In the genomic region with DNA sequence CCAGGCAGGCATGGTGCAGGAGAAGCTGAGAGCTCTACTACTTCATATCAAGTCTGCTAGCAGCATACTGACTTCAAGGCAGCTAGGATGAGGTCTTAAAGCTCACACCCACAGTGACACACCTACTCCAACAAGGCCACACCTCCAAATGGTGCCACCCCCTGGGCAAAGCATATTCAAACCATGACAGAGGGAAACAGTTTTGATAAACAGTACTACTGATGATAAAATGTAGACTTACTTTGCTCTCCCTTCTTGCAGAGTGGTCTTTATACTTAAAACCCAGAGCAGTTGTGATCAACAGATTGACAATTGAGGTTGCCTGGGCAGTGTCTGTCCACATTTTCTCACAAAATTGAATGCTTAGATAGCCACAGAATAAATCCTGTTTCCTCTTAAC, we compare ENCODE assay signal across 8 mouse cellular contexts. TPM values are rescaled to one million over a fixed set of nuclear protein-coding genes. Genes with fewer than 3 reads are reported as not detected.
DNase-seq lines count a peak whose midpoint lies in the region; ATAC-seq and TF ChIP-seq lines count a peak whose summit lies in the region.

No protein-coding gene starts in this region.

- peak overlapping the region; percentile 95; the same call in 1 of the 2 replicates for H3K4me3 ChIP-seq in layer of hippocampus, adult 2 months
- peak overlapping the region; percentile 68; the same call in 1 of the 2 replicates for H3K4me3 ChIP-seq in bone marrow macrophage, adult 2 months (ENCODE audit: insufficient read depth, low read length)
- peak overlapping the region; percentile 82 for H3K4me3 ChIP-seq in forebrain, embryonic 16.5 days (replicated peaks; ENCODE audit: low read length)
- 0 out of 2 replicates have a peak overlapping the region, but pooled peaks have one; percentile 78 for H3K4me3 ChIP-seq in limb, embryonic 10.5 days
- peak overlapping the region; percentile 63 for H3K4me3 ChIP-seq in midbrain, embryonic 12.5 days

- H3K4me1 ChIP-seq in bone marrow macrophage, adult 2 months (ENCODE audit: control insufficient read depth, insufficient read depth, low read length) = peaks cover 7% of the 10 kb centered on the region; the same call in 1 of the 2 replicates
- peaks cover 25% of the 10 kb centered on the region for H3K4me1 ChIP-seq in forebrain, embryonic 16.5 days (replicated peaks; ENCODE audit: control insufficient read depth, insufficient read depth, low read length)
- H3K4me1 ChIP-seq in limb, embryonic 10.5 days = peaks cover 13% of the 10 kb centered on the region
- H3K4me1 ChIP-seq in midbrain, embryonic 12.5 days = peaks cover 18% of the 10 kb centered on the region

- DNase-seq in layer of hippocampus, adult 2 months (ENCODE audit: low spot score in 2 of 2) = no peak
- no peak for DNase-seq in layer of hippocampus, adult 9-10 months (ENCODE audit: low spot score)
- no peak for DNase-seq in limb, embryonic 10.5 days (ENCODE audit: low spot score)
- no peak for DNase-seq in frontal cortex, postnatal 25 days (ENCODE audit: low spot score in 2 of 2)
- no peak for DNase-seq in gastrocnemius, postnatal 25 days

- TF ChIP-seq CTCF in layer of hippocampus, adult 2 months (conservative IDR thresholded peaks at IDR 0.05) = no peak
- TF ChIP-seq CTCF in bone marrow macrophage, adult 2 months (IDR thresholded peaks at IDR 0.05; ENCODE audit: low read depth, low read length) = no peak

- no peaks in the 10 kb centered on the region for H3K27me3 ChIP-seq in forebrain, embryonic 16.5 days (replicated peaks; ENCODE audit: control insufficient read depth, insufficient read depth, low read length)
- H3K27me3 ChIP-seq in limb, embryonic 10.5 days (ENCODE audit: low read depth, poor library complexity, severe bottlenecking) = no peaks in the 10 kb centered on the region
- H3K27me3 ChIP-seq in midbrain, embryonic 12.5 days = no peaks in the 10 kb centered on the region

- TF ChIP-seq POLR2A in bone marrow macrophage, adult 2 months (IDR thresholded peaks at IDR 0.05; ENCODE audit: borderline replicate concordance, low read depth, low read length) = no peak

- H3K36me3 ChIP-seq in forebrain, embryonic 16.5 days (ENCODE audit: control insufficient read depth, insufficient read depth) = no peaks in the 10 kb centered on the region; the same call in 1 of the 2 replicates
- H3K36me3 ChIP-seq in limb, embryonic 10.5 days = peaks cover 20% of the 10 kb centered on the region
- H3K36me3 ChIP-seq in midbrain, embryonic 12.5 days = peaks cover 10% of the 10 kb centered on the region; the same call in 1 of the 2 replicates

- H3K4me2 ChIP-seq in forebrain, embryonic 16.5 days (ENCODE audit: low read length) = peak overlapping the region; percentile 85
- peak overlapping the region; percentile 79 for H3K4me2 ChIP-seq in midbrain, embryonic 12.5 days (replicated peaks)

- H3K9me3 ChIP-seq in forebrain, embryonic 16.5 days (ENCODE audit: control insufficient read depth, low read length) = no peaks in the 10 kb centered on the region
- no peaks in the 10 kb centered on the region for H3K9me3 ChIP-seq in limb, embryonic 10.5 days (replicated peaks)
- no peaks in the 10 kb centered on the region for H3K9me3 ChIP-seq in midbrain, embryonic 12.5 days

- no peak for ATAC-seq in forebrain, embryonic 16.5 days
- no peak for ATAC-seq in midbrain, embryonic 12.5 days (ENCODE audit: low FRiP score, low read depth)

- H3K27ac ChIP-seq in layer of hippocampus, adult 2 months = peak overlapping the region; percentile 88
- no peak overlapping the region for H3K27ac ChIP-seq in bone marrow macrophage, adult 2 months (ENCODE audit: insufficient read depth, low read depth, low read length)
- no peak overlapping the region; the same call in 1 of the 2 replicates for H3K27ac ChIP-seq in forebrain, embryonic 16.5 days (ENCODE audit: low read length)
- peak overlapping the region; percentile 93; the same call in 1 of the 2 replicates for H3K27ac ChIP-seq in limb, embryonic 10.5 days
- peak overlapping the region; percentile 75 for H3K27ac ChIP-seq in midbrain, embryonic 12.5 days (replicated peaks)

- H3K9ac ChIP-seq in forebrain, embryonic 16.5 days (replicated peaks; ENCODE audit: low read depth, low read length) = peak overlapping the region; percentile 94
- H3K9ac ChIP-seq in midbrain, embryonic 12.5 days (replicated peaks) = 0 out of 2 replicates have a peak overlapping the region, but pooled peaks have one; percentile 1

RNA-seq across cellular contexts. Expression of a gene that starts 0.8 kb away (rescaled TPM):
- total RNA-seq in layer of hippocampus, adult 2 months (2021) = 10 to 100 TPM; 75.5 to 77.0 TPM
- polyA plus RNA-seq in bone marrow macrophage, adult 2 months (2012; ENCODE audit: insufficient read depth, insufficient read length, missing spikeins) = 48.4 and 54.7 TPM in 2 replicates
- 114 and 118 TPM in 2 replicates for polyA plus RNA-seq in forebrain, embryonic 16.5 days (2015; fragmentation: Nextera tagmentation; extraction: Ambion mirVana)
- polyA plus RNA-seq in limb, embryonic 10.5 days (2016; fragmentation: Nextera tagmentation; extraction: Ambion mirVana) = 111 and 132 TPM in 2 replicates
- 125 TPM in 2 replicates for polyA plus RNA-seq in midbrain, embryonic 12.5 days (2016; fragmentation: Nextera tagmentation; extraction: Ambion mirVana)
- 10 to 100 TPM; 28.6 to 30.3 TPM for total RNA-seq in gastrocnemius, postnatal 25 days (2021)

RNA-seq across cellular contexts. Expression of a gene that starts 57.8 kb away (rescaled TPM):
- 10 to 100 TPM; 10.7 to 11.9 TPM for total RNA-seq in layer of hippocampus, adult 2 months (2021)
- polyA plus RNA-seq in bone marrow macrophage, adult 2 months (2012; ENCODE audit: insufficient read depth, insufficient read length, missing spikeins) = 11.9 and 13.2 TPM in 2 replicates
- 12.3 and 15.3 TPM in 2 replicates for polyA plus RNA-seq in forebrain, embryonic 16.5 days (2015; fragmentation: Nextera tagmentation; extraction: Ambion mirVana)
- polyA plus RNA-seq in limb, embryonic 10.5 days (2016; fragmentation: Nextera tagmentation; extraction: Ambion mirVana) = 24.4 and 24.9 TPM in 2 replicates
- polyA plus RNA-seq in midbrain, embryonic 12.5 days (2016; fragmentation: Nextera tagmentation; extraction: Ambion mirVana) = 18.2 and 20.6 TPM in 2 replicates
- 1 to 10 TPM; 3.6 to 5.5 TPM for total RNA-seq in gastrocnemius, postnatal 25 days (2021)

Comparison
In these comparisons a context has a peak if more than half of its experiments do, and no peak if none do; other contexts are left out.
1. H3K27ac ChIP-seq: peak in layer of hippocampus, adult 2 months (single experiment), limb, embryonic 10.5 days (single experiment) and midbrain, embryonic 12.5 days (single experiment); none in bone marrow macrophage, adult 2 months (single experiment) and forebrain, embryonic 16.5 days (single experiment).
2. Peak in every context shown above with its lines, with median percentiles within 50 percentile points of each other: H3K4me3 ChIP-seq.